Mouse (Mus musculus) neural tube, embryonic 13.5 days (tissue): ENCODE measurements around the gene Prkg1. TPM values are rescaled to one million over a fixed set of nuclear protein-coding genes. Genes with fewer than 3 reads are reported as not detected.

ENCODE experiments used
- ATAC-seq: fragments of 200-750 bp; cut with Nextera tagmentation; 2 replicates; pipeline ENCODE4 v1.8.0; 2017; ENCODE audit warnings: low read depth, mild to moderate bottlenecking, moderate TSS enrichment, moderate library complexity
- H3K27ac ChIP-seq: fragments of 300-500 bp; sonication (generic); replicated peaks from 2 replicates; pipeline ENCODE4 v1.5.1; 2015; ENCODE audit warnings: moderate library complexity, mild to moderate bottlenecking, inconsistent platforms
- H3K27me3 ChIP-seq: fragments of 300-500 bp; sonication (generic); 2 replicates; pipeline ENCODE4 v1.6.1; 2015; ENCODE audit warnings: mild to moderate bottlenecking, inconsistent platforms
- H3K36me3 ChIP-seq: fragments of 300-500 bp; sonication (generic); 2 replicates; pipeline ENCODE4 v1.6.1; 2015; ENCODE audit warnings: mild to moderate bottlenecking, inconsistent platforms
- H3K4me1 ChIP-seq: fragments of 300-500 bp; sonication (generic); replicated peaks from 2 replicates; pipeline ENCODE4 v1.6.1; 2015; ENCODE audit warnings: inconsistent platforms
- H3K4me2 ChIP-seq: fragments of 300-500 bp; sonication (generic); 2 replicates; pipeline ENCODE4 v1.6.1; 2015; ENCODE audit warnings: inconsistent platforms, mild to moderate bottlenecking, moderate library complexity
- H3K4me3 ChIP-seq: fragments of 300-500 bp; sonication (generic); 2 replicates; pipeline ENCODE4 v1.5.1; 2015; ENCODE audit warnings: mild to moderate bottlenecking, inconsistent platforms
- H3K9ac ChIP-seq: fragments of 300-500 bp; sonication (generic); 2 replicates; pipeline ENCODE4 v1.6.1; 2015; ENCODE audit warnings: moderate library complexity, mild to moderate bottlenecking, inconsistent platforms
- H3K9me3 ChIP-seq: fragments of 300-500 bp; sonication (generic); 2 replicates; pipeline ENCODE4 v1.6.1; 2016; ENCODE audit warnings: inconsistent platforms
- WGBS: fragments of 180-500 bp; shearing (Covaris S2); methylation state at CpG from one replicate; pipeline ENCODE4 v1.1.7; 2015; 5-methylcytosine and 5-hydroxymethylcytosine counted together
- polyA plus RNA-seq: library from polyadenylated mRNA; unstranded; fragments of >200 nt; fragmentation: Nextera tagmentation; extraction: Ambion mirVana; gene quantifications from 2 replicates; pipeline ENCODE4 v1.2.1, GENCODE M21; 2015

Prkg1 gene
- polyA plus RNA-seq, 1 experiment from 2014 or later: 9.2 TPM

DNA sequence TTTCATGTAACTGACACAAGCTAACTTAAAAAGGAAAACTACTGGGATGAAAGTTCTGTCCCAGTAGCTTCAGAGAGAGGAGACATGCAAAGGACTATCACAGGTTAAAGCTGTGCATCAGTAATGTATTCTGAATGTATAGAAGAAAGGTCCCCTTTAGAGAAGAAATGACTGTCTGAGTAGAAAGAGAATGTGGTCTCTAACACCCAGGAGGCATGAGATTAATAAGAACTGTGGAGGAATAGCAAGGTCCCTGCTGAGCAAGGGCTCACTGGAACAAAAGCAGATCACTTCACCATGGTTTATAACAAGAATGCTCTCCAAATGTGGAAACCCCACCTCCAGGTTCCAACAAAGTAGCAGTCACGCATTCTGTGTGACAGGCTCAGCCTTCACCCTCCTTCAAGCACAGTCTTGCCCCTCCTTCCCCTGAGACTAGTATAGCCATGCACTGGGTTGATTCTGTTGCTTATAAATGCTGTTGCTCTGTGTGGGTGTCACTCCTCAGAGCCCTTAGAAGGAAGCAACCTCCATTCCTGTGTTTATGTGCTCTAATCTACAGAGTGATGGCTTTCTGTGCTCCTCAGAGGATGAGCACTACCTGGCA, 931.7 kb downstream of the Prkg1 start:
- no peak overlapping the region for H3K27ac ChIP-seq
- H3K27me3 ChIP-seq: no peaks in the 10 kb centered on the region
- ATAC-seq: no peak
- H3K9ac ChIP-seq: no peak overlapping the region
- H3K4me1 ChIP-seq: 0 out of 2 replicates have a peak, but pooled peaks cover 4% of the 10 kb centered on the region
- no peaks in the 10 kb centered on the region for H3K36me3 ChIP-seq
- H3K4me2 ChIP-seq: no peak overlapping the region
- 32% methylated on average over 1 of the region's 1 CpGs for WGBS
- H3K4me3 ChIP-seq: no peak overlapping the region
- H3K9me3 ChIP-seq: 0 out of 2 replicates have a peak, but pooled peaks cover 7% of the 10 kb centered on the region

DNA sequence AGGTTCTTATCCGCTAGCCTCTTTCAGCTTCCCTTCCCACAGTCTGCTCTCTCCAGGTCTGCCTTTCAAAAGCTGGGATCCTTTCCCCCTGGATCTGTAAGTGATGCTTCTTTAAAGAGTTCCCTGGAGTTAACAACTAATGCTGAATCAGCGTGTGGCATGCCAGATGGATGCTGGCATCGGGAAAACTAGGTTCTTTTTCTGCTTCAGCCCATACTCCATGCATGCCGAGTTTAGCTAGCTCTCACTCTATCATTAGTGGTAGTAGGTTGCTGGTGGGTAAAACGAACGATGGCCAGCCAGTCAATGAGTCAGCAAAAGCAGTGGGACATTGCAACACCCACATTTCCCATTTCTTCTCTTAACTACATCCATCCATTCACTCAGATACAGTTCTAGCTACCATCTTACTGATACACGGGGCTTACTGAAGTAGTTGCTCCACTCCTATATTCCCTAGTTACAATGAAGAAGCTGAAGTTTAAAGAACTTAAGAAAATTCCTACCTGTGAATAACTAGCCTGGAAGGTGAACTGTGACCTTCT, 935.5 kb downstream of the Prkg1 start:
- 0 out of 2 replicates have a peak, but pooled peaks cover 7% of the 10 kb centered on the region for H3K9me3 ChIP-seq
- H3K27me3 ChIP-seq: no peaks in the 10 kb centered on the region
- ATAC-seq: no peak
- H3K4me3 ChIP-seq: no peak overlapping the region
- peaks cover 12% of the 10 kb centered on the region; the same call in 1 of the 2 replicates for H3K4me1 ChIP-seq
- WGBS: 86% methylated on average over 7 of the region's 7 CpGs
- no peak overlapping the region for H3K27ac ChIP-seq
- H3K36me3 ChIP-seq: no peaks in the 10 kb centered on the region
- no peak overlapping the region for H3K9ac ChIP-seq
- no peak overlapping the region for H3K4me2 ChIP-seq

DNA sequence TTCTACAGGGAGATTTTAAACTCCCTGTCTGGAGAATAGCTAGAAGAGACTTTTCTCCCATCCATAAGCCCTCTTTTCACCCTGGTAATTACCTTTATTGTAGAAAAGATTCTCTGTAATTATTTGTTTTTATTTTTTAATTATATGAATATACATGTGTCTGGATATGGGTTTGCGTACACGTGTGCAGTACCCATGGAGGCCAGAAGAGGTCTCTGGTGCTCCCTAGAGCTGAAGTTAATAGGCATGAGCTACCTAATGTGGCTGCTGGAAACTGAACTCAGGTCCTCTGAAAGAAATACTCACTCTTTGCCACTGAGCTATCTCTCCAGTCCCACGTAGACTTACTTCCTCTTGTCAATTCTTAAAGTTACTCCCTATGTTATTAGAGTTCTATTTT, 937.0 kb downstream of the Prkg1 start:
- H3K9me3 ChIP-seq: 0 out of 2 replicates have a peak, but pooled peaks cover 7% of the 10 kb centered on the region
- H3K4me1 ChIP-seq: peaks cover 8% of the 10 kb centered on the region; the same call in 1 of the 2 replicates
- H3K36me3 ChIP-seq: no peaks in the 10 kb centered on the region
- no peaks in the 10 kb centered on the region for H3K27me3 ChIP-seq
- H3K9ac ChIP-seq: no peak overlapping the region
- ATAC-seq: no peak
- WGBS: 84% methylated on average over 3 of the region's 3 CpGs
- no peak overlapping the region for H3K4me3 ChIP-seq
- no peak overlapping the region for H3K27ac ChIP-seq
- no peak overlapping the region for H3K4me2 ChIP-seq

DNA sequence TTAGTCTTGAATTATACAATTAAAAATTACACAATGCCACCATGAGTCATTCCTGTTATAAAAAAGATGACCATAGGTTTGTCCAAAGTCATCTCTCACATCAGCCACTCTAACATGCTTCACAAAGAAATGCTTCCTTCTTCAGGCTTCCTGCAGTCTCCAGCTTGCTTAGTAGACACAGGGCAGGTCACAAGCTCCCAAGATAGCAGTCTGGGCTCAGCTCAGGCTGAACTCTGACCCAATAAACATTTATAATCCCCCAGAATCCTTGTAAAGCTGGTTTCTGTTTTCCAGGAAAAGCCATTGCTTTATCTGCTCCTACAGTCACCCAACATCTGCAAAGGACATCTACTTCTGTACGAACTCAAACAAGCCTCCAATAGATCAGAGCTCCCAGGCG, 938.7 kb downstream of the Prkg1 start:
- H3K9me3 ChIP-seq: 0 out of 2 replicates have a peak, but pooled peaks cover 7% of the 10 kb centered on the region
- no peak overlapping the region for H3K9ac ChIP-seq
- H3K4me3 ChIP-seq: no peak overlapping the region
- H3K27me3 ChIP-seq: no peaks in the 10 kb centered on the region
- peaks cover 8% of the 10 kb centered on the region; the same call in 1 of the 2 replicates for H3K4me1 ChIP-seq
- WGBS: 73% methylated on average over 2 of the region's 2 CpGs
- H3K36me3 ChIP-seq: no peaks in the 10 kb centered on the region
- no peak overlapping the region for H3K4me2 ChIP-seq
- no peak for ATAC-seq
- H3K27ac ChIP-seq: no peak overlapping the region

DNA sequence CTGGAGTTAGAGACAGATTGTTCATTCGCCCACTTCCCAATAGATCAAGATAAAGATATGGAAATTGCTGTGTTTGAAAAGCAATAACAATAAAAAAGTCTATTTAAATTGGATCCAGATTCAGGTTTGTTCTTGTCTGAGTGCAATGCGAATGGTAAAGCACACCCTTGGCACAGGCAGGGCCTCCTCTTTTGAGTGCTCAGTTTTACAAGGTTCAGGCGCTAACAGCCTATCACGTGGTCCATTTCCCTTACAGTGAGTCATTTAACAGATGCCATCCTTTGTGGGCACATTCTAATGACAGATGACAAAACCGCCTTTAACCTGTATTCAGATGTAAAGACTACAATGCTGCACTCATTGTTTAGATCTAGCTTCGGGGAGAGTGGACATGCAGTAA, 949.2 kb downstream of the Prkg1 start:
- Histone ChIP-seq H3K4me2 (no peak overlapping the region), H3K9me3 (no peaks in the 10 kb centered on the region), H3K36me3 (no peaks in the 10 kb centered on the region), H3K27ac (peak overlapping the region; percentile 25), H3K4me3 (no peak overlapping the region), H3K9ac (no peak overlapping the region), H3K27me3 (no peaks in the 10 kb centered on the region), H3K4me1 (no peaks in the 10 kb centered on the region; the same call in 1 of the 2 replicates)
- peak; percentile 83 for ATAC-seq
- 47% methylated on average over 6 of the region's 6 CpGs for WGBS

DNA sequence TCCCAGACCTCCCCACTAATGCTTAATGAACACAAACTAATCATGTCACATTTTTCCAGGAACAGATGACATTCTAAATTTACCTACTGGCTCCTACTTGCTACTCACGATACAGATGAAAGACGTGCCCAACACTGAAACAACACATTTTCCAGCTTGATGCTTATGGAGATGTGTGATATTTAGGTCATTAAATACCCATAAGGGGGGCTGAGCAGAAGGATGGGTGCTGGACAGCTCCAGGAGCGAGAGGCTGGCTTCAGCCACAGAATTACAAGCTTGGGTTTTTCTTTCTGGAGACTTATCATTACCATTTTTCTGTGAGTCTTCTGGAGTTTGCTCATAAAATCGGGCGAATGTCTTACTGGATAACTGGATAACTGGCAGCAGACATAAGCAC, 958.6 kb downstream of the Prkg1 start:
- no peak overlapping the region for H3K4me2 ChIP-seq
- no peaks in the 10 kb centered on the region for H3K27me3 ChIP-seq
- H3K36me3 ChIP-seq: no peaks in the 10 kb centered on the region
- no peaks in the 10 kb centered on the region for H3K9me3 ChIP-seq
- no peak overlapping the region for H3K27ac ChIP-seq
- WGBS: 85% methylated on average over 5 of the region's 5 CpGs
- no peak overlapping the region for H3K4me3 ChIP-seq
- no peak for ATAC-seq
- H3K4me1 ChIP-seq: no peaks in the 10 kb centered on the region
- H3K9ac ChIP-seq: no peak overlapping the region

DNA sequence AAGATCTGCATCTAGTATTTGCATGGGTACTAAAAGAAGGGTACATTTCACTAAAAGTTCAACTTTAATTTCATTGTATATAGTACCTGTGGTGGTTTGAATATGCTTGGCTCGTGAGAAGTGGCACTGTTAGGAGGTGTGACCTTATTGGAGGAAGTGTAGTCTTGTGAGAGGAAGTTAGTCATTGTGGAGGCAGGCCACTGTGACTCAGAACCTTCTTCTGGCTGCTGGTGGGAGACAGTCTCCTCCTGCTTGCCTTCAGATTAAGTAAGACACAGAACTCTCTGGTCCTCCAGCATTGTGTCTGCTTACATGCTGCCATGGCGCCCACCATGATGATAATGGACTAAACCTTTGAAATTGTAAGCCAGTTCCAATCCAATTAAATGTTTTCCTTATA, 984.0 kb downstream of the Prkg1 start:
- ATAC-seq: no peak
- H3K9ac ChIP-seq: no peak overlapping the region
- 75% methylated on average over 2 of the region's 2 CpGs for WGBS
- no peak overlapping the region for H3K27ac ChIP-seq
- H3K4me2 ChIP-seq: no peak overlapping the region
- H3K27me3 ChIP-seq: no peaks in the 10 kb centered on the region
- H3K4me3 ChIP-seq: no peak overlapping the region
- no peaks in the 10 kb centered on the region for H3K9me3 ChIP-seq
- no peaks in the 10 kb centered on the region for H3K36me3 ChIP-seq
- no peaks in the 10 kb centered on the region for H3K4me1 ChIP-seq

DNA sequence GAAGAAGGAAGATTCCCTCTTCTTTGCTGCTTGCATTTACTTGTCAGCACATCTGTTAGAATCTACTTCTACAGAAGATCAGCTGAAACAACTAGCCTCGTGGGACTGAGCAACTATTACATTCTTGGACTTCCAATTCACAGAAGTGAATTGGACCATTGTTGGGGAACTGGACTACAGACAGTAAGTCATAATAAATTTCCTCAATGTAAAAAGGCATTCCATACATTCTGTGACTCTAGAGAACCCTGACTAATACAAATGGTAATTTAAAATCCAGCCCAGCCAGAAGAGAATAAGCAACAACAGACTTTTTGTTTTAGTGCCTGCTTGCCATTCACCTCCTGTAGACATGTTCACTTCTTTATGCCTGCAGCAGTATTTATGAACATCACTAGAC, 996.5 kb downstream of the Prkg1 start:
- ATAC-seq: no peak; the same call in 1 of the 2 replicates
- Histone ChIP-seq H3K4me1 (no peaks in the 10 kb centered on the region), H3K9me3 (no peaks in the 10 kb centered on the region), H3K36me3 (no peaks in the 10 kb centered on the region), H3K27me3 (no peaks in the 10 kb centered on the region), H3K4me3 (no peak overlapping the region), H3K27ac (0 out of 2 replicates have a peak overlapping the region, but pooled peaks have one; percentile 14), H3K9ac (no peak overlapping the region), H3K4me2 (no peak overlapping the region)
- 7% methylated on average over 1 of the region's 1 CpGs for WGBS

DNA sequence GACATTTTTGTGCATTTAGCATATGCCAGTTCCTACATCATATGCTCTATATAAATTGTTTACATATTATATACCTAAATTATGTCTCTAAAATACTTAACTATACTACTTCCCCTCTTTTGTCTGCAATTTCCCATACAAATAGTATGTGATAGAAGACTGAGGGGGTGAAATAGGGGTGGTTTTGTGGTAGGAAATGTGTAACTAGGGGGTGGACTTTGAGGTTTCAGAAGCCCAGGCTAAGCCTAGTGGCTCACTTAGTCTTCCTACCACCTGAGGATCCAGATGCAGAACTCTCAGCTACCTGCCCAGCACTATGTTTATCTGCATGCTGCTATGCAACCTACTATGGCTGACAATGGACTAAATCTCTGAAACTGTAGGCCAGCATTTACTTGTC, 1020.4 kb downstream of the Prkg1 start:
- Histone ChIP-seq H3K9ac (no peak overlapping the region), H3K4me3 (no peak overlapping the region), H3K36me3 (no peaks in the 10 kb centered on the region), H3K4me1 (no peaks in the 10 kb centered on the region), H3K4me2 (no peak overlapping the region), H3K27me3 (no peaks in the 10 kb centered on the region), H3K27ac (no peak overlapping the region), H3K9me3 (no peaks in the 10 kb centered on the region)
- ATAC-seq: no peak

DNA sequence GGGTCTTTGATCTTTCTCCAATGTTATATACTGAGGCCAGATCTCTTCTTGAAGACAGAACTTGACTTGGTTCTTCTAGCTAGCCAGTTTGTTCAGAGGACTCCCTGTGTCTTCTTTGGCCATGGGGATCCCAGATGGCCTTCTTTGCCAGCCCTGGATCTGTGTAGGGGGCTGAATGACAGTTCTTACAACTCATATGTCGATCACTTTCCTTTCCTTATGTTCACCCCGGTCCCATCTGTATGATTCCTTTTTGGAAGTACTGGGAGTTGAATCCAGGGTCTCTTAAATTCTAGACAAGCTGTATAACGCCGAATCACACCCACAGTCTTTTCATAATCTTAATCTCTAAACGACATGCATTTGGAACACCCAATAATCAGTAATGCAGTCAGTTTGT, 1065.7 kb downstream of the Prkg1 start:
- no peak overlapping the region for H3K4me2 ChIP-seq
- no peaks in the 10 kb centered on the region for H3K36me3 ChIP-seq
- H3K27me3 ChIP-seq: no peaks in the 10 kb centered on the region
- H3K9me3 ChIP-seq: no peaks in the 10 kb centered on the region
- WGBS: 93% methylated on average over 5 of the region's 5 CpGs
- ATAC-seq: no peak
- H3K4me1 ChIP-seq: no peaks in the 10 kb centered on the region
- H3K4me3 ChIP-seq: no peak overlapping the region
- no peak overlapping the region for H3K9ac ChIP-seq
- H3K27ac ChIP-seq: no peak overlapping the region

DNA sequence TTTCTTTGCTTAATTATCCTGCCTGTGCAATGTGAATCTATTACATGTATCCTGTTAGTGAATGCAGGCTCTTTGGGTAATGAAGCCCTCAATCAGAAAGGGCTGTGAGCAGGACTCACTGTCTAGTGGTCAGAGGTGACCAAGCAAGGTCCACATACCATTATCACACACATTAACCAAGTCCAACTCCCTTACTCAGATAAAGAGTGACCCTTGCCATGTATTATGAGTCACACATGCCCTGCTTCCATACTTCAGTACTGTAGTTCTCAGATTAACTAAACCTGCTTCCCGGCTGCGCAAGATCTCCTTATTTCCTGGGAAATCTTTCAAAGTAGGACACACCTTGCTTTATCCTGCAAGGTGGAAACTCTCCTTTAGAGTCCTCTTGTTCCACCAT, 1073.6 kb downstream of the Prkg1 start:
- no peaks in the 10 kb centered on the region for H3K4me1 ChIP-seq
- 93% methylated on average over 2 of the region's 2 CpGs for WGBS
- no peak overlapping the region for H3K4me3 ChIP-seq
- no peaks in the 10 kb centered on the region for H3K9me3 ChIP-seq
- H3K4me2 ChIP-seq: no peak overlapping the region
- ATAC-seq: no peak
- H3K27me3 ChIP-seq: no peaks in the 10 kb centered on the region
- H3K9ac ChIP-seq: no peak overlapping the region
- no peak overlapping the region for H3K27ac ChIP-seq
- H3K36me3 ChIP-seq: no peaks in the 10 kb centered on the region

DNA sequence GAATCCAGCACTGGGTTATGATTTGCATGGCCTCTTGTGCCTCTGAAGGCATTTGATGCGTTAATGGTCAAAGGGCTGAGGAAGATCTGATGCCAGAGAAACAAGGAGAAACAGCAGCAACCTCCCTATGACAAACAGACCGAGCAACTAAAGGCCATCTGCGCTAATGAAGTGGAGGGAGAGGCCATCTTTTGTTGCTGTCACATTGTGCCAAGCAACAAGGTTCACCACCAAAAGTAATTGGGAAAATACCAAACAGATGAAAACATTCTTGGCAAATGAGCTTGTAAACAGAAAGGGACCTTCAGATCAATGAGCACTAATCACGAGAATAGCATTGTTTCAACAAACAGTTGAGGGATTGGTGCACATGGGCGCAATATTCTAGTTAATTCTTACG, 1074.1 kb downstream of the Prkg1 start:
- no peak overlapping the region for H3K9ac ChIP-seq
- no peak overlapping the region for H3K4me2 ChIP-seq
- H3K4me3 ChIP-seq: no peak overlapping the region
- H3K27ac ChIP-seq: no peak overlapping the region
- H3K36me3 ChIP-seq: no peaks in the 10 kb centered on the region
- no peak for ATAC-seq
- H3K4me1 ChIP-seq: no peaks in the 10 kb centered on the region
- 88% methylated on average over 6 of the region's 6 CpGs for WGBS
- no peaks in the 10 kb centered on the region for H3K27me3 ChIP-seq
- H3K9me3 ChIP-seq: no peaks in the 10 kb centered on the region

DNA sequence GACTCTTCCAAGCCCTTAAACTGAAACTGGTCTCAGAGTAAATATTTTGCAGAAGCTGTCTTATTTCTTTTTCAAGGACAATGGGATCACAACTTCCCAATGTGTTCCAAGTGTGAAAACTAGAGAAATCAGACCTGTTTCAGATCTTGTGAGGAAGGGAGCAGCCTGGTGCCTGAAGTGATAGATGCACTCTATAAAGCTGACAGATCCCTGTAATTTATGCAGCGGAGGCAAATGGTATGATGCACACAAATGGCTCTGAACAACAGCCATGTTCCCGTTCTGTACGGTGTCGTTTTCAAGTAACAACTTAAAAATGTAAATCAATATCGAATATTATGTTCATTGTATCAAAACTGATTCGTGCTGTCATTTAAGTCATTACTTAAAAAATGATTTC, 1076.9 kb downstream of the Prkg1 start:
- no peaks in the 10 kb centered on the region for H3K27me3 ChIP-seq
- no peaks in the 10 kb centered on the region for H3K36me3 ChIP-seq
- no peak overlapping the region for H3K4me3 ChIP-seq
- no peak for ATAC-seq
- no peaks in the 10 kb centered on the region for H3K9me3 ChIP-seq
- H3K4me1 ChIP-seq: no peaks in the 10 kb centered on the region
- no peak overlapping the region for H3K27ac ChIP-seq
- no peak overlapping the region for H3K4me2 ChIP-seq
- no peak overlapping the region for H3K9ac ChIP-seq
- 52% methylated on average over 6 of the region's 6 CpGs for WGBS
